Mouse (Mus musculus) CD8-positive naive resting alpha-beta T cell, adult 2 months (primary cell): ENCODE data around the gene Slc35a2.

Source experiments
- DNase-seq, 2 experiments: peaks; one replicate each; pipeline ENCODE4 v3.0.0; 2022; ENCODE audit warnings: low read depth in 2 of 2, low spot score in 2 of 2

Gene Slc35a2

GRCm38 (mm10) chrX:7883841-7884567 is at the start of gene Slc35a2:
Slc35a2 (plus strand) TSS chrX:7884028.
- peak in 1 of 2 experiments; percentile 50 for DNase-seq

GRCm38 (mm10) chrX:7837146-7837545 is 46.7 kb upstream of the Slc35a2 start:
- DNase-seq, result no peak

- DNase-seq, result no peak
Measured at GRCm38 (mm10) chrX:7840842-7841162, 43.0 kb upstream of the Slc35a2 start.

- peak; percentile 89 to 92 for DNase-seq
Measured at GRCm38 (mm10) chrX:7841163-7842162, 42.4 kb upstream of the Slc35a2 start, which contains the start of gene Otud5. Otud5 (plus strand) TSS chrX:7841364.

GRCm38 (mm10) chrX:7842318-7842717 is 41.5 kb upstream of the Slc35a2 start:
- DNase-seq, result peak in 1 of 2 experiments; percentile 24

- no peak for DNase-seq
Measured at GRCm38 (mm10) chrX:7847845-7848244, 36.0 kb upstream of the Slc35a2 start.

- peak in 1 of 2 experiments; percentile 46 for DNase-seq
Measured at GRCm38 (mm10) chrX:7854578-7854977, 29.2 kb upstream of the Slc35a2 start.

GRCm38 (mm10) chrX:7859191-7859753 is 24.6 kb upstream of the Slc35a2 start:
- no peak for DNase-seq

- no peak for DNase-seq
Measured at GRCm38 (mm10) chrX:7863181-7863580, 20.6 kb upstream of the Slc35a2 start.

GRCm38 (mm10) chrX:7864551-7864950 is 19.3 kb upstream of the Slc35a2 start:
- no peak for DNase-seq

GRCm38 (mm10) chrX:7865343-7865742 is 18.5 kb upstream of the Slc35a2 start:
- DNase-seq, result peak; percentile 62 to 73

GRCm38 (mm10) chrX:7865786-7866185 is 18.0 kb upstream of the Slc35a2 start:
- DNase-seq, result no peak

GRCm38 (mm10) chrX:7867141-7867540 is 16.7 kb upstream of the Slc35a2 start:
- DNase-seq, result no peak

GRCm38 (mm10) chrX:7868506-7868905 is 15.3 kb upstream of the Slc35a2 start:
- no peak for DNase-seq

GRCm38 (mm10) chrX:7869826-7870225 is 14.0 kb upstream of the Slc35a2 start:
- no peak for DNase-seq

- peak; percentile 81 to 82 for DNase-seq
Measured at GRCm38 (mm10) chrX:7878007-7878419, 5.8 kb upstream of the Slc35a2 start, which contains the start of gene Pim2. Pim2 (plus strand) TSS chrX:7878262.

GRCm38 (mm10) chrX:7878495-7878894 is 5.3 kb upstream of the Slc35a2 start:
- peak in 1 of 2 experiments; percentile 28 for DNase-seq

GRCm38 (mm10) chrX:7879819-7880218 is 4.0 kb upstream of the Slc35a2 start:
- DNase-seq, result peak; percentile 57 to 68

- no peak for DNase-seq
Measured at GRCm38 (mm10) chrX:7898211-7898610, 14.4 kb downstream of the Slc35a2 start.

- DNase-seq, result peak; percentile 69 to 74
Measured at GRCm38 (mm10) chrX:7898880-7899874, 15.3 kb downstream of the Slc35a2 start, which contains the start of the genes Pqbp1 and Timm17b. Pqbp1 (minus strand) TSS chrX:7899269. Timm17b (plus strand) TSS chrX:7899357.
